Mouse (Mus musculus) lung, adult 2 months (tissue): Measurements from ENCODE around the gene D2hgdh. TPM values are rescaled to one million over a fixed set of nuclear protein-coding genes. Genes with fewer than 3 reads are reported as not detected.
A peak's percentile ranks its signal among the peaks of the same experiment; 100 is the strongest.
"Not testable (repeated sequence)": the region's sequence is repeated elsewhere in the genome, so short reads cannot be mapped to it uniquely, and the experiment has no call there.

Source experiments
- DNase-seq: peaks from one replicate; pipeline ENCODE4 v3.0.0; 2022
- H3K4me1 ChIP-seq: fragments of 200-500 bp; 2 replicates; pipeline ENCODE4 v1.6.1; 2011; ENCODE audit warnings: low read length; ENCODE audit not compliant: control insufficient read depth, insufficient read depth
- H3K4me3 ChIP-seq: fragments of 200-500 bp; replicated peaks from 2 replicates; pipeline ENCODE3; 2011; ENCODE audit warnings: low read depth, mild to moderate bottlenecking, control low read depth, low read length; ENCODE audit errors: extremely low read depth
- CTCF ChIP-seq: fragments of 200-500 bp; IDR thresholded peaks from 2 replicates; pipeline ENCODE4 v1.5.1; 2011; ENCODE audit warnings: mild to moderate bottlenecking, low read length, control low read depth; ENCODE audit not compliant: insufficient read depth
- POLR2A ChIP-seq: fragments of 200-500 bp; IDR thresholded peaks from 2 replicates; pipeline ENCODE4 v1.6.1; 2011; ENCODE audit warnings: low read depth, mild to moderate bottlenecking, control low read depth, low read length, borderline replicate concordance; ENCODE audit errors: extremely low read depth
- WGBS: fragments of 180-500 bp; shearing (Covaris S2); methylation state at CpG from one replicate; pipeline ENCODE4 v1.1.7; 2018; 5-methylcytosine and 5-hydroxymethylcytosine counted together
- polyA plus RNA-seq: library from polyadenylated mRNA; depleted of rRNA; stranded (reverse); fragments of >200 nt; gene quantifications from 2 replicates; pipeline ENCODE4 v1.2.3, GENCODE M21; 2012

Gene D2hgdh
- polyA plus RNA-seq, 1 experiment = 21.3 TPM

DNA sequence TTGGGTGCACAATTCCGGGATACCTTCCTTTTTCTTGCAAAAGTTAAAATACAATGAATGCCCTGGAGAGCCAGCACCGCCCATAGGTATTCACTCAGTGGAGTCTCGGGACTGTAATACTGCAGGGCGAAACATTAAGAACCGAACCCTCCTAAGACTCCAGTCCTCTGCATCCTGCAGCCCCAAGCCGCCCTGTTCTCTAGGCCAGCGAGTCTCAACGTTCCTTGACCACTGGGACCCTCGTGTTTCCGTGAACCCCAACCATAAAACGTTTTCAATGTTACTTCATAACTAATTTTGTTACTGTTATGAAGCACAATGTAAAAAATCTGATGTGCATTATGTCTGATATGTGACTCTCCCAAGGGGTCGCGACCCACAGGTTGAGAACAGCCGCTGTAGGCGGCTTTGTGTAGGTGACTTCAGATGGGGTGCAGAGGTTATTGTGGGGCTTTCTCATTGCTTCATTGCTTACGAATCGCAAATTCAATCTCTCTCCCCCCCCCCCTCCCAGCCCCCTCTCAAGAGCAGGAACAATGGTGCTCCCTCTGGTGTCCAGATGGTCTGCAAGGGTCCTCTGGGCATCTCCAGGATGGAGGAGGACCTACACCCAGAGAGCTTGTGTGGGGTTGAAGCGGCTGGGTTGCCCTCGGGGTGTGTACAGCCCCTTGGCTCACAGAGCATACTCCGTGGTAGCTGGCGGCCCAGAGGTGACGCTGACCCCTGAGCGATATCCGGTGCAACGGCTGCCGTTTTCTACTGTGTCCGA, 1.2 kb downstream of the D2hgdh start:
- WGBS = 44% methylated on average over 27 of the region's 27 CpGs
- TF ChIP-seq POLR2A (no peak), CTCF (no peak)

DNA sequence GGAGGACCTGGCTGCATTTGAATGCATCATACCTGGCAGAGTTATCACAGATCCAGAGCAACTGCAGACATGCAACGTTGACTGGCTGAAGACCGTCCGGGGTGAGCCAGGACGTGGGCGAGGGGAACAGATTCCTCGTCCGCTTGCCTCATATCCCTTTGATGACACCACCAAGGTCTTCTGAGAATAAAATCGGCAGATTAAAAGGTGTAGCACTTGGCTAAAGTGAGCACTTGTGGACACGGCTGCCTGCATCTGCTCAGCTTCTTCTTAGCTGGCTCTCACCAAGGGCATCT, 1.8 kb downstream of the D2hgdh start:
- WGBS = 94% methylated on average over 9 of the region's 9 CpGs
- Histone ChIP-seq H3K4me3 (no peak overlapping the region), H3K4me1 (peaks cover 2% of the 10 kb centered on the region; the same call in 1 of the 2 replicates)
- TF ChIP-seq CTCF (no peak), POLR2A (no peak)
- no peak for DNase-seq

More for the DNA sequence above, 1.2 kb downstream of the D2hgdh start:
- peaks cover 2% of the 10 kb centered on the region; the same call in 1 of the 2 replicates for H3K4me1 ChIP-seq
- H3K4me3 ChIP-seq = peak overlapping the region; percentile 75
- no peak for DNase-seq

DNA sequence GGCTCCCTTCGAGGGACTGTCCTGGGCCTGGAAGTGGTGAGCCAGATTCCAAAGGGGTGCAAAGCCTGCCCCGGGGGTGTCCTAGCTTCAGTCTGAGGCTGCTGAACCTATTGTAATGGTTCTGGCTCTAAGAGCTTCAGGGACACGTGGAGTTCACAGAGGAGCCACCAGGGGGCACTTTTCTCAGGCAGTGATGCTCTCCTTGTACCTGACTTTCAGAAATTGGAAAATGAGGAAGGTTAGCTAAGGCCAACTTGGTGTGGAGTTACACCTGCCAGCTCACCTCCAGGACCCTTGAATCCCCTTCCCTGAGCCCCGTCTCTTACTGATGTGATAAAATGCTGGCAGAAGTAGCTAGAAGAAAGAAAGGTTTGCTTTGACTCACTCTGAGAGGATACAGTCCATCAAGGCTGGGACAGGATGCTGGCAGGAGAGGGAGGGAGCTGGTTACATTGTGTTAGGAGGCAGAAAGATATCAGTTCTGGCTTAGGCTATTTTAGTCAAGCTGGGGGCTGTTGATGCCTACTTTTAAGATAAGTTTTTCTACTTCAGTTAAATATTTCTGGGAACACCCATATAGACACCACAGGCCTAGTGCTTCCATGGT, 8.1 kb downstream of the D2hgdh start:
- WGBS = 65% methylated on average over 3 of the region's 4 CpGs
- not testable (repeated sequence) for H3K4me1 ChIP-seq, DNase-seq, H3K4me3 ChIP-seq

DNA sequence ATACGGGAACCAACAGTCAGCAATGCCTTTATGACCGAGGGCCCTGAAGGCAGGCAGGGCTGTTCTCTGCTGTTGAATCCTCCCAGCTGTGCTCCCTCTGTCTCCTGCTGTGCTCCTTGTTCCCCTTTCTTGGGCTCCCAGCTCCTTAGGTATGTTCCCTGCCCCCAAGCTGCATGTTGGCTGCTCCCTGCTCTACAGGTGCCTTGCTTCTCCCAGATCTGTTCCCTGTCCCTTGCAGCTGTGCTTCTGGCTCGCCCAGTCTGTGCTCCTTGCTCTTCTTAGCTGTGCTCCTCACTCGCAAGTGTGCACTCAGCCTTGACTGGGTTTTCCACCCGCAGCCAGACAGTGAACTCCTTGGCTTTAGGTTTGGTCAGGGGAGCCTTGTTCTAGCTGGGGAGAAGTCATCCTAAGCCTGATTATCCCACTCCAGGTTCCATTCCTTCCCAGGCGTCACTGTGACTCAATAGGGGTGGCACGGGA, 10.0 kb downstream of the D2hgdh start:
- H3K4me3 ChIP-seq = no peak overlapping the region
- WGBS = 86% methylated on average over 7 of the region's 7 CpGs
- no peaks in the 10 kb centered on the region; the same call in 1 of the 2 replicates for H3K4me1 ChIP-seq
- DNase-seq = no peak
- no peak for TF ChIP-seq POLR2A
- no peak for TF ChIP-seq CTCF

DNA sequence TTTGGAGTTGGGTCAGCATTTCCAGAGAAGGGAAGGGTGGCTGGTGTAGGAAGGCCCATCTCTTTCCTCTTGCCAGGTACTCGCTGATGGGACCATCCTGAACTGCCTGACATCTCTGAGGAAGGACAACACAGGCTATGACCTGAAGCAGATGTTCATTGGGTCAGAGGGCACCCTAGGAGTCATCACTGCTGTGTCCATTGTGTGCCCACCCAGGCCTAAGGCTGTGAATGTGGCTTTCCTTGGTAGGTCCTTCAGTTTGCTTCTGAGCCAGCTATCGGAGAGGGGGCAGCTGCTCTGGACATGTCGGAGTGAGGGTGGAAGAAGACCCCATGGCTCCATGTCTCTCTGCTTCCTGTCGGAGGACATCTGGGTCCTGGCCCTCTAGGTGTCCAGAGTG, 10.5 kb downstream of the D2hgdh start:
- WGBS = 89% methylated on average over 4 of the region's 4 CpGs
- TF ChIP-seq POLR2A (no peak), CTCF (no peak)

DNA sequence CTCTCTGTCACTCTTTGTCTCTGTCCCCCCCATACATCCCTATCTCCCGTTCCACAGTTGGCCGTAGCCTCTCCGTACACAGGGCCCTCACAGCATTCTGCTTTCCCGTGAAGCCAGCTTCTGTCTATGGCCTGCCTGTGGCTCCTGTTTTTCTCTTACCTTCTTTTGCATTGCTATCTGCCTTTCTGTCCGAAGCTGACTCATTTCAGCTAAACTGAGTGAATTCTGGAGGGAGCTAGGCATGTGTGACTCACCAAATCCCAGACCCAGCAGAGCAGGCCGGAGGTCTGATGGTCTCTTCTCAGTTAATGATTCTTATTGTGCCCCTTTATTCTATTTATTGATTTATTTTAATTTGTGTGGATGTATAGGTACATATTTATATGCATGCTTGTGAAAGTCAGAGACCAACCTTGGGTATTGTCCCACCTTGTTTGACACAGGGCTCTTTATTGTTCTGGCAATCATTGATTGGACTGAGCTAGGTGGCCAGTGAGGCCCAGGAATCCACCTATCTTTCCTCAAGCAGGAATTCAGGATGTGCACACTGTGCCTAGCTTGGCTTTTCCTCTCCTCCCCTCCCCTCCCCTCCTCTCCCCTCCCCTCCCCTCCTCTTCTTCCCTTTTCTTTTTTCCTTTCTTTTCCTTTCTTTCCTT, 11.3 kb downstream of the D2hgdh start:
- DNase-seq = no peak
- TF ChIP-seq CTCF (no peak), POLR2A (no peak)
- WGBS = 93% methylated on average over 6 of the region's 6 CpGs
- no peaks in the 10 kb centered on the region; the same call in 1 of the 2 replicates for H3K4me1 ChIP-seq
- H3K4me3 ChIP-seq = no peak overlapping the region

More for the DNA sequence above, 10.5 kb downstream of the D2hgdh start:
- H3K4me3 ChIP-seq = no peak overlapping the region
- no peak for DNase-seq
- no peaks in the 10 kb centered on the region; the same call in 1 of the 2 replicates for H3K4me1 ChIP-seq

DNA sequence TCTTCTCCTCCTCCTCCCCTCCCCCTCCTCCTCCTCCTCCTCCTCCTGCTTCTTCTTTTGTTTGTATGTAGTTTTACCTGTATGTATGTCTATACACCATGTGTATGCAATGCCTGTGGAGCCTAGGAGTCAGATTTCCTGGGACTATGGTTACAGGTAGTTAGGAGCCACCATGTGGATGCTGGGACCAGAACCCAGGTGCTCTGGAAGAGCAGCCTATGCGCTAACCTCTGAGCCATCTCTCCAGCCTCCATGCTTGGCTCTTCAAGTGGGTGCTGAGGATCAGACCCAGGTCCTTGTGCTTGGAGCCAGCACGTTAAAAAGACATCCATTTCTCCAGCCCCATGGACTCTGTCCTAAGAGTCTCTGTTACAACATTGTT, 11.8 kb downstream of the D2hgdh start:
- DNase-seq = no peak
- Histone ChIP-seq H3K4me1 (no peaks in the 10 kb centered on the region; the same call in 1 of the 2 replicates), H3K4me3 (no peak overlapping the region)
- TF ChIP-seq CTCF = no peak
- TF ChIP-seq POLR2A = no peak
- WGBS = 81% methylated on average over 2 of the region's 2 CpGs

DNA sequence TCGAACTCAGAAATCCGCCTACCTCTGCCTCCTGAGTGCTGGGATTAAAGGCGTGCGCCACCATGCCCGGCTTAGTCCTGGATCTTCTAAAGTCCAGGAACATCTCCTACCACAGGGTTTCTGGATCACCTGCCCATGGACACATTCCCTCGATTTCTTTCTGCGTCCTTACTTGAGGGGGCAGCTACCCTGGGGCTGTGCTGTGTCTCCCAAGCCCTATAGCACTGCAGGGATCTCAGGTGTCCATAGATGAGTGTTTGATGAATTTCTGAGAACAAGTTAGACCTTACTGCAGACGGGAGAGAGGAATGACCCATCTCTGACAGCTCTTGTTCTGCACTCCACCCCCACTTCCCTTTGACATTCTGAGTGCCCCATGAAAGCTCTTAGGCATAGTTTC, 12.6 kb downstream of the D2hgdh start:
- DNase-seq = no peak
- TF ChIP-seq POLR2A = no peak
- no peak for TF ChIP-seq CTCF
- no peaks in the 10 kb centered on the region; the same call in 1 of the 2 replicates for H3K4me1 ChIP-seq
- no peak overlapping the region for H3K4me3 ChIP-seq
- WGBS = 89% methylated on average over 8 of the region's 8 CpGs

DNA sequence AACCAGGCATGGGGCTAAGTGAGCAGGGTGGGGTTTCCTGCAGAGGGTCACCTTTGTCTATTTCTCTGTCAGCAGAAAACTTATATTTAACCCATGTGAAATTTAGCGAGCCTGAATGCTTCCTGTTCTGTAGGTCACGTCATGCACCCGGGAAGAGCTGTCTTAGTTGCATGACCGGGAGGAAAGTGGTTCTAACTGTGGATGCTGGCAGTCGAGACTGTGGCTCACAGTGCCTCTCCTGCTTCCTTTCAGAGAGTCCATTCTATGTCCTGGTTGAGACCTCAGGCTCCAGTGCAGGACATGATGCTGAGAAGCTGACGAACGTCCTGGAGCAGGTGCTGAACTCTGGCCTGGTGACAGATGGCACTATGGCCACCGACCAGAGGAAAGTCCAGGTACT, 13.9 kb downstream of the D2hgdh start:
- 82% methylated on average over 8 of the region's 8 CpGs for WGBS
- not testable (repeated sequence) for H3K4me3 ChIP-seq, DNase-seq, H3K4me1 ChIP-seq

DNA sequence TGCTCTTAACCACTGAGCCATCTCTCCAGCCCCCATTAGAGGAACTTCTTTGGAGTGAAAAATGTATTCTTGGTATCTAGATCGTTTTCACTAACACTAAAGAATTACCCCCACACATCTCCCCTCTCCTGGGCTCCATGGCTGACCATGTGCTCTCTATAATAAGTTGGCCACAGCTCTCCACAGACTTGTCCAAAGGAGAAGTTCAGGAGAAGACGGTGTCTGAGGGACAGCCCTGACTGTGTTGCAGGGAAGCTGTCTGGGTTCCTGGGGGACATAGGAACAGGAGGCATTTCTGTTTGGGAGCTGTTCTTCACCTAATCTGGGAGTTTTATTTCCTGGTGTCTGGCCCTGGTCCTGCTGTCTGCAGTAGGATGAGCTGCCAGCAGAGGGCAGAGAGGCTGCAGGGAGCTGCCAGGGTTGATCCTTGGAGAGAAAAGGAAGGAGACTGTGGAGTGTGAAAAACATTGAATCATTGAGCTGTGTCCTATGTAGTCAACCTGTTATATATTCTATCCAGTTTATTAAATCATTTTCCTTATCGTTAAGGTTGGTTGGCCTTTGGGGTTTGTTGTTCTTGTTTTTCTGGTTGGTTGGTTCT, 21.2 kb downstream of the D2hgdh start:
- H3K4me3 ChIP-seq = not testable (repeated sequence)
- 66% methylated on average over 2 of the region's 3 CpGs for WGBS

DNA sequence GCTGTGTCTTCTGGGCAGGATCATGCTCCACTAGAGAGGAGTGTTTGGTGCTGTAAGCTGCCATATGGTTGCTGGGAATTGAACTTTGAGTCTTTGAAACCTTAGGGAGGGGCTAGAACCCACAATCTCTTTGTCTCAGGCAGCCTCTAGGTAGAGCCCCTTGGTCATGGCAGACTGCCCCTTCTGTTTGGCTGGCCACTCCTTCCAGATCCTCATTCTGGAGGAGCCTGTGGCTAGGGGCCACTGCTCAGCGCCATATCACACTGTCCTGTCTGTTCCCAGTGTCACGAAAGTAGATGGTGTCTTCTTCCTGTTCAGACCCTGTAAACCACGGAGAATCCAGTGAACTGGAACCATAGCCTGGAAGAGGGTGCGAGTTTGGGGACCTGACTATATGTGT, 31.1 kb downstream of the D2hgdh start:
- not testable (repeated sequence) for DNase-seq, H3K4me1 ChIP-seq, H3K4me3 ChIP-seq
- 84% methylated on average over 4 of the region's 4 CpGs for whole genome bisulfite sequencing

More for the DNA sequence above, 21.2 kb downstream of the D2hgdh start:
- not testable (repeated sequence) for DNase-seq, H3K4me1 ChIP-seq
